Mouse (Mus musculus) forebrain, embryonic 16.5 days (tissue): ENCODE measurements at regions not wholly inside any gene's neighbourhood (a gene's known extent, or its start where the extent isn't known, plus 50 kb on each side); places are given as distances from the start of the nearest gene placed in this dataset.

Source experiments
- ATAC-seq: fragments of 200-750 bp; cut with Nextera tagmentation; 2 replicates; pipeline ENCODE4 v1.8.0; 2017; ENCODE audit warnings: mild to moderate bottlenecking, moderate library complexity
- H3K27ac ChIP-seq: fragments of 300-500 bp; sonication (generic); 2 replicates; pipeline ENCODE4 v1.5.1; 2014; ENCODE audit warnings: low read length, control low read depth
- H3K27me3 ChIP-seq: fragments of 300-500 bp; sonication (generic); replicated peaks from 2 replicates; pipeline ENCODE4 v1.6.1; 2014; ENCODE audit warnings: low read length; ENCODE audit not compliant: control insufficient read depth, insufficient read depth
- H3K36me3 ChIP-seq: fragments of 300-500 bp; sonication (generic); 2 replicates; pipeline ENCODE4 v1.6.1; 2014; ENCODE audit not compliant: control insufficient read depth, insufficient read depth
- H3K4me1 ChIP-seq: fragments of 300-500 bp; sonication (generic); replicated peaks from 2 replicates; pipeline ENCODE4 v1.6.1; 2014; ENCODE audit warnings: low read length; ENCODE audit not compliant: control insufficient read depth, insufficient read depth
- H3K4me2 ChIP-seq: fragments of 300-500 bp; sonication (generic); 2 replicates; pipeline ENCODE4 v1.6.1; 2014; ENCODE audit warnings: mild to moderate bottlenecking, low read length, control low read depth
- H3K4me3 ChIP-seq: fragments of 300-500 bp; sonication (generic); replicated peaks from 2 replicates; pipeline ENCODE4 v1.5.1; 2014; ENCODE audit warnings: mild to moderate bottlenecking, low read length, control low read depth
- H3K9ac ChIP-seq: fragments of 300-500 bp; sonication (generic); replicated peaks from 2 replicates; pipeline ENCODE4 v1.6.1; 2014; ENCODE audit warnings: low read depth, low read length, control low read depth
- H3K9me3 ChIP-seq: fragments of 300-500 bp; sonication (generic); 2 replicates; pipeline ENCODE4 v1.6.1; 2016; ENCODE audit warnings: low read length; ENCODE audit not compliant: control insufficient read depth
- WGBS: fragments of 180-500 bp; shearing (Covaris S2); extraction: QIAGEN DNeasy Blood & Tissue Kit; methylation state at CpG from one replicate; pipeline ENCODE4 v1.1.7; 2014; 5-methylcytosine and 5-hydroxymethylcytosine counted together

DNA sequence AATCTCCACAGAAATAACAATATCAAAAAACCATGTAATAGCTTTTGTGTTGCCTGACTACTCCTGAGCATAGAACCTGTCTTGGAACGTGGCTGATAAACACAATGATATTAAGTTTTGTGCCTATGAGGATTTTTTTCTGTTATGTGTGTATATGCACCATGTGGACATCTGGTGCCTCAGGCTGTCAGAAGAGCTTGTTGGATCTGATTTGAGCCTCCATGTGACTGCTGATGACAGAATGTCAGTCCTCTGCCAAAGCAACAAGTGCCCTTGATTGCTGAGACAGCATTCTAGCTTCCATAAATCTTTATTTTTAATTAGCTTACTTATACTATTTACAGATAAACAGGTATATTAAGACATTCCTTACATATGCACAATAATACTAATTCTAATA lies 425.1 kb downstream of the 1700017N19Rik start:
- peak; percentile 31; the same call in 1 of the 2 replicates for ATAC-seq
- no peak overlapping the region for H3K4me3 ChIP-seq
- 66% methylated on average over 1 of the region's 1 CpGs for WGBS

DNA sequence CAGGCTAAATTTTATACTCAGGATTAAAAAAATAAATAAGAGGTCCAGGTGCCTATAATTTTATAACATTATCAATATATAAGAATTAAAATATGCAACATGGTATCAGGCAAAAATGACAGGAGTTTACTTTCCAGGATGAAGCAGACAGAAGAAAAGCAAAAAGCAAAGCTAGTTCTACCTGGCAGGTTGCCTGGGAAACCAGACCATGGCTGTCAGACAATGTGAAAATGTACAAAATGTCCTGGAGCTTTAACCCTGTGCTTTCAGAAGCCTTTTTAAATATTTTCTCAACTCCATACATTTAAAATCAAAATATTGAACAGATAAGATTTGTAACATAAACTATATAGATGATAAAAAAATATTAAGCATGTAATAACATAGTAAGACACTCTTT lies 448.3 kb downstream of the 1700017N19Rik start:
- no peak overlapping the region for H3K4me2 ChIP-seq
- ATAC-seq = no peak
- H3K9ac ChIP-seq = no peak overlapping the region
- no peaks in the 10 kb centered on the region for H3K9me3 ChIP-seq
- no peak overlapping the region for H3K4me3 ChIP-seq
- no peaks in the 10 kb centered on the region for H3K27me3 ChIP-seq
- H3K27ac ChIP-seq = no peak overlapping the region
- no peaks in the 10 kb centered on the region for H3K36me3 ChIP-seq
- H3K4me1 ChIP-seq = no peaks in the 10 kb centered on the region

More for the DNA sequence above, 425.1 kb downstream of the 1700017N19Rik start:
- H3K36me3 ChIP-seq = no peaks in the 10 kb centered on the region
- H3K9ac ChIP-seq = no peak overlapping the region
- no peaks in the 10 kb centered on the region for H3K4me1 ChIP-seq
- no peak overlapping the region for H3K27ac ChIP-seq
- no peaks in the 10 kb centered on the region for H3K9me3 ChIP-seq
- H3K4me2 ChIP-seq = no peak overlapping the region
- no peaks in the 10 kb centered on the region for H3K27me3 ChIP-seq

DNA sequence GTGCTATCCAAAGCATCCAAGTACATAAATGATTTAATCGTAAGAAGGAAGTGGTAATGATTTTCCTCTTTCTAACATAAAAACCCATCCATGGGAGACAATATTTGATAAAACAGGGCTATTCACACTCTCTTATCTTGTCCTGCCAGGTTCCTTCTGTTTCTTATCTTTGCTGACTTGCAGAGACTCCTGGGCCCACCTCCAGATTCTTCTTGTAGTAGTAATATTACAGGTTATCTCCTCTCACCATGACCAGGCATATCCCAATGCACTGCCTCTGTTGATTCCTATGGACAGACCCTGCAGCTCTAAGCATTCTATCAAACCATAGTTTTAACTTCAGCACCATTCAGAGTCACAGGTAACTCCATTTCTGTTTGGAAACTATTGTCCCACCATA lies 448.8 kb downstream of the 1700017N19Rik start:
- no peaks in the 10 kb centered on the region for H3K9me3 ChIP-seq
- H3K27ac ChIP-seq = no peak overlapping the region
- WGBS = 76% methylated on average over 1 of the region's 1 CpGs
- no peak for ATAC-seq
- no peaks in the 10 kb centered on the region for H3K4me1 ChIP-seq
- no peaks in the 10 kb centered on the region for H3K36me3 ChIP-seq
- H3K4me2 ChIP-seq = no peak overlapping the region
- no peaks in the 10 kb centered on the region for H3K27me3 ChIP-seq
- no peak overlapping the region for H3K9ac ChIP-seq
- no peak overlapping the region for H3K4me3 ChIP-seq
